Mouse (Mus musculus) ES-Bruce4 (cell line): ENCODE data around the gene Ufsp1.

Source experiments
- CTCF ChIP-seq: IDR thresholded peaks from one replicate; pipeline ENCODE4 v1.8.1; 2011; ENCODE audit warnings: low read depth, low read length
- EP300 ChIP-seq: IDR thresholded peaks from 2 replicates; pipeline ENCODE4 v1.6.1; 2011; ENCODE audit warnings: low read depth, low read length; ENCODE audit not compliant: insufficient read depth
- POLR2A ChIP-seq: IDR thresholded peaks from one replicate; pipeline ENCODE4 v1.8.1; 2011; ENCODE audit warnings: low read length; ENCODE audit not compliant: insufficient read depth

DNA sequence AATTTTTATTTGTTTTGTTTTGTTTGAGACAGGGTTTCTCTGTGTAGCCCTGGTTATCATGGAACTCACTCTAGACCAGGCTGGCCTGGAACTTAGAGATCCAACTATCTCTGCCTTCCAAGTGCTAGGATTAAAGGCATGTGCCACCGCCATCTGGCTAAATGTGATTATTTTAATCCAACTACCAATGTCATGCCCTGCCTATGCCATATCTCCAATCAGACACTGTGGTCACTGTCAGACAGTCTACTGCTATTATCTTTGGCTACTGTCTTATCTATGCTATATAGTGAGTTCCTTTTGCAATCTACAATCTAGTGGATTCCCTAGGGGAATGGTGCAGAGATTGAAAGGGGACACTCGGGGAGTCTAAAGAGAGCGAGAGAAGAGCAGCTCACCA is 26.6 kb downstream of the Ufsp1 start:
- no peak for TF ChIP-seq CTCF
- no peak for TF ChIP-seq POLR2A
- TF ChIP-seq EP300, result no peak
